29 mouse cellular contexts compared by ENCODE assay signal in the genomic region with DNA sequence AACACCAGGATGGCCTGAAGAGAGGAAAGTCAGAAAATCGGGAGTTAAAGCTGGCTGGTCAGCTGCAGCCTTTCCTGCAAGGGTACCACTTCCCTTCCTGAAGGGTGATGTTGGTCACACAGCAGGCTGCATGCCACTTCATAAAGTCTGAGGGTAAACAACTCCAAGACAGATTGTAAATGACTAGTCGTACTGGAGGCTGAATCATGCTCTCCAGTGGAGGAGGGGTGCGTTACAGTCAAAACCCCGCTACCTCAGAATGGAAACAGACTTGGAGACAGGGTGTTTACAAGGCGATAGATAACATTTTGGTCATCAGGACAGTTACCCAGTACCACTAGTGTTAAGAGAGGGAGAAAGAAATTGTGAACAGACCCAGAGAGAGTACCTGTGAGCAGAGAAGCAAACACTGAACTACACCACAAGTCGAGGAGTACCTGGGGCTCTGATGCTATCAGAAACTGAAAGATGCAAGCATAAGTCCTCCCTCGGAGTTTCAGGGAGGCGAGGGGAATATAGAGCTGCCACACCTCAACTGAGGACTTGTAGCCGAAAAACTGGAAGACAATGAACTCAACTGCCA. TPM values are rescaled to one million over a fixed set of nuclear protein-coding genes. Genes with fewer than 3 reads are reported as not detected.
DNase-seq lines count a peak whose midpoint lies in the region; ATAC-seq lines count a peak whose summit lies in the region.
"Had no signal": no experiment of that assay in that cellular context is flagged by ENCODE, and none has a peak within 500 bp of the region (broad histone marks: within the 10 kb centered on the region; RNA-seq: fewer than 3 reads in every experiment).

No protein-coding gene starts in this region.

- no peaks in the 10 kb centered on the region for H3K9me3 ChIP-seq in megakaryocyte, embryonic 14.5 days
- H3K9me3 ChIP-seq: forebrain, embryonic 12.5 days; heart, embryonic 13.5 days; kidney, embryonic 15.5 days; liver, embryonic 12.5 days; midbrain, embryonic 10.5 days; neural tube, embryonic 13.5 days had no signal

- H3K4me3 ChIP-seq in megakaryocyte, embryonic 14.5 days (replicated peaks): peak overlapping the region; percentile 47
- H3K4me3 ChIP-seq: forebrain, embryonic 12.5 days; heart, adult 2 months; heart, embryonic 13.5 days; kidney, embryonic 15.5 days; layer of hippocampus, adult 2 months; liver, embryonic 12.5 days; midbrain, embryonic 10.5 days; neural tube, embryonic 13.5 days had no signal

- peaks cover 45% of the 10 kb centered on the region for H3K4me1 ChIP-seq in megakaryocyte, embryonic 14.5 days

- H3K27me3 ChIP-seq in megakaryocyte, embryonic 14.5 days (replicated peaks): no peaks in the 10 kb centered on the region
- H3K27me3 ChIP-seq: forebrain, embryonic 12.5 days; heart, embryonic 13.5 days; kidney, embryonic 15.5 days; liver, embryonic 12.5 days; neural tube, embryonic 13.5 days had no signal

- no peak for ATAC-seq in megakaryocyte, adult 5-6 weeks (ENCODE audit: poor library complexity, severe bottlenecking)
- ATAC-seq in activated CD4-positive, CD25-positive, alpha-beta regulatory T cell, adult 4 months: peak; percentile 52
- 0 out of 2 replicates have a peak, but pooled peaks have one; percentile 44 for ATAC-seq in megakaryocyte-erythroid progenitor cell, adult 5-6 weeks (replicated peaks; ENCODE audit: low FRiP score, low TSS enrichment, poor library complexity, severe bottlenecking)
- ATAC-seq: forebrain, postnatal 0 days; liver, embryonic 12.5 days; liver, postnatal 0 days; midbrain, embryonic 16.5 days had no signal

- peaks cover 75% of the 10 kb centered on the region for H3K36me3 ChIP-seq in megakaryocyte, embryonic 14.5 days (replicated peaks; ENCODE audit: low read length)

- peak; percentile 9 to 12 for DNase-seq in adrenal gland, adult 18-20 months (ENCODE audit: low spot score in 2 of 2)
- no peak for DNase-seq in adrenal gland, adult 2 months
- DNase-seq in layer of hippocampus, adult 9-10 months (ENCODE audit: low spot score): no peak
- DNase-seq in cerebellum, adult 11 months: no peak
- DNase-seq: adrenal gland, adult 8-10 months; cerebellum, adult 18-20 months; cerebellum, postnatal 10 days; forebrain, postnatal 0 days; gastrocnemius, postnatal 25 days; heart, adult 2 months; heart, postnatal 10 days; kidney, adult 18-20 months; kidney, postnatal 25 days; left cerebral cortex, postnatal 4 days; liver, postnatal 0 days; lung, postnatal 4 days; thymus, postnatal 4 days had no signal

RNA-seq across cellular contexts. Expression of a gene that starts 9.4 kb away (rescaled TPM):
- total RNA-seq in adrenal gland, adult 18-20 months (2021): 10 to 100 TPM; 37.4 to 46.4 TPM
- 10 to 100 TPM; 39.4 to 48.5 TPM for total RNA-seq in adrenal gland, adult 2 months (2021)
- 7.6 and 9.9 TPM in 2 replicates for polyA plus RNA-seq in adrenal gland, adult 2 months (2012; rRNA removed)
- 3.3 and 3.4 TPM in 2 replicates for polyA plus RNA-seq in megakaryocyte, embryonic 14.5 days (2012; ENCODE audit: insufficient read depth, low replicate concordance)
- 77.5 and 77.7 TPM in 2 replicates for total RNA-seq in megakaryocyte, adult 5-6 weeks (2015)
- 120 and 125 TPM in 2 replicates for total RNA-seq in megakaryocyte, adult 5-6 weeks (2017)
- 10 to 100 TPM; 19.1 to 22.8 TPM for polyA plus RNA-seq in activated CD4-positive, CD25-positive, alpha-beta regulatory T cell, adult 4 months (2017; shearing (Covaris generic))
- total RNA-seq in megakaryocyte-erythroid progenitor cell, adult 5-6 weeks (2014; fragmentation: Nextera tagmentation): 48.7 and 55.4 TPM in 2 replicates
- 54.7 and 89.5 TPM in 2 replicates for total RNA-seq in megakaryocyte-erythroid progenitor cell, adult 5-6 weeks (2017)

RNA-seq across cellular contexts. Expression of a gene that starts 39.3 kb away (rescaled TPM):
- total RNA-seq in adrenal gland, adult 18-20 months (2021): 10 to 100 TPM in 1 of 2 experiments, 1 to 10 TPM in 1; 4.7 to 12.9 TPM
- 1 to 10 TPM; 4.3 to 9.5 TPM for total RNA-seq in adrenal gland, adult 2 months (2021)
- 6.3 and 7.6 TPM in 2 replicates for polyA plus RNA-seq in adrenal gland, adult 2 months (2012; rRNA removed)
- 10.2 and 15.0 TPM in 2 replicates for polyA plus RNA-seq in megakaryocyte, embryonic 14.5 days (2012; ENCODE audit: insufficient read depth, low replicate concordance)
- 54.2 and 57.5 TPM in 2 replicates for total RNA-seq in megakaryocyte, adult 5-6 weeks (2015)
- 66.0 and 68.3 TPM in 2 replicates for total RNA-seq in megakaryocyte, adult 5-6 weeks (2017)
- 10 to 100 TPM; 62.2 to 87.1 TPM for polyA plus RNA-seq in activated CD4-positive, CD25-positive, alpha-beta regulatory T cell, adult 4 months (2017; shearing (Covaris generic))
- 5.4 and 5.5 TPM in 2 replicates for total RNA-seq in megakaryocyte-erythroid progenitor cell, adult 5-6 weeks (2014; fragmentation: Nextera tagmentation)
- 7.4 and 7.8 TPM in 2 replicates for total RNA-seq in megakaryocyte-erythroid progenitor cell, adult 5-6 weeks (2017)

Comparison
In these comparisons a context has a peak if more than half of its experiments do, and no peak if none do; other contexts are left out.
1. DNase-seq: peak in adrenal gland, adult 18-20 months (2 of 2); none in adrenal gland, adult 2 months (single experiment), layer of hippocampus, adult 9-10 months (single experiment) and cerebellum, adult 11 months (single experiment).